Mouse (Mus musculus) adrenal gland, postnatal 10 days (tissue): ENCODE data around the gene Kcnq4. TPM values are rescaled to one million over a fixed set of nuclear protein-coding genes. Genes with fewer than 3 reads are reported as not detected.

ENCODE experiments used
- DNase-seq: peaks from one replicate; pipeline ENCODE4 v3.0.0; 2021; ENCODE audit warnings: mixed read lengths
- long read RNA-seq, 2 experiments: library from polyadenylated mRNA; stranded (forward); transcript quantifications; one replicate each; pipeline ENCODE4 v2.0.0; 2021
- total RNA-seq, 2 experiments: library from RNA; stranded (reverse); gene quantifications; 2 replicates each; pipeline ENCODE4 v1.2.3; 2021

The Kcnq4 gene
- total RNA-seq = 1 to 10 TPM; 4.1 to 7.7 TPM
- long read RNA-seq, experiment 1, partial matches to known transcripts = 0 of 3 reads
- long read RNA-seq, experiment 1, other reads (novel, unspliced or antisense) = 3 of 3 reads
- long read RNA-seq, experiment 2, partial matches to known transcripts = 0 of 4 reads
- long read RNA-seq, experiment 2, other reads (novel, unspliced or antisense) = 3 of 4 reads

DNA sequence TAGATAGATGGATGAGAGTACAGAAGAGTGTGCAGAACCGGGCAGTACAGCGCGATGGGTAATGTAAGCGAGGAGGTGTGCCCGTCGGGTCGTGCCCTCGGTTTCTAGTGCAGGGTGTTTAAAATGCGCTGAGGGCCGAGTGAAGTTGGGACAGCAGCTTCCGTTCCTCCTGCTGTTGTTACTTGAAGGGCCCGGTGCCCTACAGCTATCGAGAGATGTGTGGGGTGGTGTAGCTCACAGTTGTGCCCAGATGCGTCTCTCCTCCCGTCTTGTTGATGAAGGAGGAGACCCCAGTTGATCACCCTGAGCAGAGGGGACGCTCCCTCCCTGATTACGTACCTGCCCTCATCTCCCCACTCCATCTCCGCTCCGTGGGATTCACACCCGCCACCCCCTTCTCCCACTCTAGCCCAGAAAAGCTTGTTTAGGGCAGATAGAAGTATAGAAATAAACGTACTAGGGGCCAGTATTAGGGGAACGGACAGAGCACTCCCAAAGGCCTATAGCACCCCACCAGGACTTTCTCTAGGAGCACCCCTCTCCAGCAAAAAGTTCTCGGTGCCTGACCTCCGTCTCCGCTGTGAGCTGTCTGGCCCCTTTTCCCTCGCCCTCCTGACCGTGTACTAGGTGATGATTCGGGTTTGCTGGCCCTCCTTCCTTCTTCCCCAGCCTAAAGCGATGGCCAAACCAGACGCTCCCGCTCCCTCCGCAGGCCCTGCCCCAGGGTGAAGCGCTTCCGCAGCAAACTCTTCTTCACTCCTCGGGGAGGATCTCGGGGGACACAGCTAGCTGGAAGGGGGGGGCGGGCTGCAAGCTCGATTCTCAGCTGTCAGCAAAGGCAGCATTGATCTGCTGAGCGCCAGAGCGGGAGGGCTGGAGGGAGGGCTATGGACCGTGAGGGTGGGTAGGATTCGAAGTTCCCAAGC, at the start of gene Kcnq4:
Gene Kcnq4, minus strand, starts transcription at position 672 of the 926 bp plus-strand sequence.
- DNase-seq = no peak

- no peak for DNase-seq
Measured at GRCm38 (mm10) chr4:120796687-120797086, 48.3 kb upstream of the Kcnq4 start.

- no peak for DNase-seq
Measured at GRCm38 (mm10) chr4:120795646-120796045, 47.2 kb upstream of the Kcnq4 start.

DNA sequence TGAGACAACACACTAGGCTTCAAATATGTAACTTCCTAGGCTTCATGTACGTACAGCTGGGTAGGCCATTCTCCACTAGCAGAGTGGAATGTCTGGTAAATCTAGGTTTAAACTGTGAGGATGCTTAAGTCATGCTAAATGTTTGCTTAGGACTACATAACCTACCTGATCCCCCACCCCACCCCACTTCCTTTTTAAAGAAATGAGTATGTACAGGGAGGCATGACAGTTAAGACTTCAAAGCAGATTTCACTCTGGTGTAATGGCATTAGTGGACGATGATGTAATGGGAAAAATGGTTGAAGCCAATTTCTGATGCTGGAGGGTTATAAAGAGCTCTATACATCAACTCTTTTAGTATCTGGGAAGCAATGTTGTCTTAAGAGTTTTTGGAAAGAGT, 44.5 kb upstream of the Kcnq4 start:
- DNase-seq = no peak

DNA sequence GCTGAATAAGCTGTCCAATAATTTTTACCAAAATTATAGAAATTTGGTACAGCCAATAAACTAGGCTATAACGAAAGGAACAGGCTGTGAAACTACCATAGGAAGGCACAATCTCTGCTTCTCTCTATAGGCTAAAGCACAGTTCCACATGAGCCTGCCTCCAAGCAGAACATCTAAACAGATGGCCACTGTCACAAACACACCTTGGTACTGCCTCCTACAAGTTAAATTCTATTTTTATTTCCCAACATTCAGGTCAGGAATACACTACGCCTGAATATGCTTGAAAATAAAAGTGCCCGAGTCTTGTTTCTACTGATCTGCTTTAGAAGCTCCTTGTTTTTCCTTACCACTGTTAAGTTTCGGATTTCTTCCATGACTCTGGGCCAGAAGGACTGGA, 41.6 kb upstream of the Kcnq4 start:
- no peak for DNase-seq

DNA sequence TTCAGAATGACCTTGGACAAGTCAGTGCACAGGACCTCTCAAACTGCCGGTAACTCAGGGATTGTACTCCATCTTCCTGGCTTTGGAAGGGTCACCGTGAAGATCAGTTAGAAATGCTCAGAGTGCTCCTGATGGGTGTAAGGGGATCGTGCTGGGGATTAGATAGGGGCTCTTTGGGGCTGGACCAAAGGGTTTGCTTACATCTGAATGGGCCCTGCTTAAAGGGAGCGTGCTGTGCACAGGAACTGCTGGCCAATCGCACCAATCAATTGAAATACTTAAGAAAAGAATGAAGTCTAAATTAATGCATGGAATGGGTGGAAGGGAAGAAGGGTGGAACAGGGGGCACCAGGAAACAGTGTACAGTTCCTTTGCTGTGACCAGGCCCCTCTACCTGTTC, 7.4 kb upstream of the Kcnq4 start:
- DNase-seq = no peak

GRCm38 (mm10) chr4:120755299-120755698, 6.9 kb upstream of the Kcnq4 start:
- DNase-seq = peak; percentile 86

DNA sequence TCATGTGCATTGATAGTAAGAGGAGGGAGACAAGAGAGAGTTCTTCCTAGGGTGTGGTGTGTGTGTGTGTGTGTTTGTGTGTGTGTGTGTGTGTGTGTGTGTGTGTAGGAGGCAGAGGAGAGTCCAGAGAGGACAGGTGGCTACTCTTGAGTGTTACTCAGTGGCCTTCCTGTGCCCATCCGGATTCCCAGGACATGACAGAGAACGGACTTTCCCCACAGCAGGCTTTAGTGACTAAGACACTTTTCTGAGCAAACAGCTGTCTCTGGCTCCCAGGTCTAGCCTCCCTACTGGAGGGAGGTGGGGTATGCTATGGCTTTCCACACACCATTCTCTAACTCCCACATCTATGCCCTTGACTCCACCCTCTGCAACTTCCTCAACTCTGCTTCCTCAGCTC, 1.2 kb upstream of the Kcnq4 start:
- no peak for DNase-seq

DNA sequence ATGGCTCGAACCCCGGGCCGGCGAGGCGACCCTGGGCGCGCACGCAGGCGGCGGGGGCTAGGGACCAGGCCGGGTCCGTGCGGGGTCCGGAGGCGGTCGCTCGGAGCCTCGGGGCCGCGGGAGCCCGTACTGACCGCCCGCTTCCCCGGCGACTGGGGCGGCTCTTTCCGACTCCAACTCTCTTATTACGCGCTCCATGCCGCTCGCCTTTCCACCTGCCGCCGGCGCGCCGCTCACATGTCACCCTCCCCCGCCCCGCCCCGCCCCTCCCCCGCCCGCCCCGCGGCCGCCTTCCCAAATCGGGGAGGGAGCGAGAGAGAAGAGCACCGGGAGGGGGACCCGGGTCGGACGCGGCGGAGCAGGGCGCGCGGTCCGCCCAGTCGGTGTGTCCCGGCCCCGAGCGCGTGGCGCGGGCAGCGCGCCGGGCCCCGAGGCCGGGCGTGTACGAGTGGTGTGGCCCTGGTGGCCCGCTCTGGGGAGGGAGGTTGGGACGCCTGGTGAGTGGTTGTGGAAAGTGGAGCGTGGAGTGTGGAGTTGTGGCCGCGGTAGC, 1.1 kb downstream of the Kcnq4 start:
- DNase-seq = peak; percentile 56

- DNase-seq = peak; percentile 45
Measured at GRCm38 (mm10) chr4:120746552-120747150, 1.8 kb downstream of the Kcnq4 start.

GRCm38 (mm10) chr4:120745731-120746551, 2.5 kb downstream of the Kcnq4 start:
- DNase-seq = no peak

- no peak for DNase-seq
Measured at GRCm38 (mm10) chr4:120743636-120744035, 4.8 kb downstream of the Kcnq4 start.

- peak; percentile 80 for DNase-seq
Measured at GRCm38 (mm10) chr4:120741303-120741702, 7.1 kb downstream of the Kcnq4 start.

GRCm38 (mm10) chr4:120734012-120734622, 14.3 kb downstream of the Kcnq4 start:
- no peak for DNase-seq

GRCm38 (mm10) chr4:120732737-120733136, 15.7 kb downstream of the Kcnq4 start:
- DNase-seq = no peak

DNA sequence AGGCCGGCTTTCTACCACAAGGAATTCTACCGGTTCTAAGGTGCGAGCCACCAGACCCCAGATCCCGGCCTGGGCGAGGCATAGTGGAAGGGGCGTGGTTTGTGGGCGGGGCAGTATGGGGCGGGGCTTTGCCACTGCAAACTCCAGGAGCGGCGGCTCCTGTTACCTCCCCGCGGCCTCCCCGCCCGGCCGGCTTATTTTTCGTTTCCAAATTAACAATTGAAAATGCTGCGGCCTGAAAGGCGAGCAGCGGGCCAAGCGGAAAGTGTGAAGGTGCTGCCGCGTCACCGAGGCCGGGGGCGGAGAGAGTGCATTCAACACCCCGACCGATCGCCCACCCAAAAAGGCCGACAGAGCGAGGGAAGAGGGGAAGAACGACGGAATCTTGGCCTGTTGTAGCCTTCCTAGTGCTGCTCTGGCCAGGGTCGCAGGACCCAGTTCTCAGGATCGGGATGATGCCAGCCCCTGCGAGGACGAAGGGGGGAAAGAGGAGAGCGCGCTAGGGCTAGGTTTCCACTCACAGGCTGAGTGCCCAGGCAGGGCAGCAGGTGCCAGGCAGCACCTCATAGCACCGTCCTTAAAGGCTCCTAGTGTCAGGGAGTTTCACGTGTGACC, 17.3 kb downstream of the Kcnq4 start:
- peak; percentile 87 for DNase-seq

- DNase-seq = no peak
Measured at GRCm38 (mm10) chr4:120730574-120730973, 17.8 kb downstream of the Kcnq4 start.

DNA sequence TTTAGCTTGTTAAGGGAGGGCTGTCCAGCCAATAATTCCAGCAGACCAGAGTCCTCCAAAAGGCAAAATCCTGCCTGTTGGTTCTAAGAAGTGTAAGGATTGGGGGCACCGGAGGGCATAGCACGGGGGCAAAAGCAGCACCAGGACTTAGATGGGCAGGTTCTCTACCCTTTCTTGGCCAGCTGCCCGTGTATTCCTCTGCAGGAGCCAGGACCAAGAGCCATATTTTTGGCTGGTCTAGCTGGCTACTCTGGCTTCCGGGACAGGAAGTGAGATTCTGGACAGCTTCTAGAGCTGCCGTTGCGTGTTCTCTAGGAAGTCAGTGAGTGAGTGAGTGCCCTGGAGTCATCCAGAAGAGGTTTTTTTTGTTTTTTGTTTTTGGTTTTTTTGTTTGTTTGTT, 18.3 kb downstream of the Kcnq4 start:
- peak; percentile 39 for DNase-seq

DNA sequence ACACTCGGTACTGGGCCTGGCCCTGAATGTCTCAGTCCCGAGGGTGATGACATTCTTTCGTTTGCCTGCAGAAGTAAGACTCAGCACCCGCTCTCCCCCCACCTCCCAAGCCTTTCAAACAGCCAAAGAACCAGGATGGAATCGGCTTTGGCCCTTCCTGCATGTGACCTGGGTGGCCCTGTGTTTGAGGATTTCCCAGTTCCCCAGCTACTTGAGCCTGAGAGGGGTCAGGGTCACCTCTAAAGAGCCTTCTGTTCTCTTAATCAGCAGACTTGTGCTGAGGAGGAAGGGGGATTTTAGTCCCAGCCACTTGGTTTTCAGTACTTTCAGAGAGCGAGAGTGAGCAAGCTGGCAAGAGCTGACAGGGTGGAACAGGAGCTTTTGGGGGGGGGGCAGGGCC, 19.0 kb downstream of the Kcnq4 start:
- DNase-seq = no peak

GRCm38 (mm10) chr4:120727842-120728241, 20.6 kb downstream of the Kcnq4 start:
- DNase-seq = no peak

DNA sequence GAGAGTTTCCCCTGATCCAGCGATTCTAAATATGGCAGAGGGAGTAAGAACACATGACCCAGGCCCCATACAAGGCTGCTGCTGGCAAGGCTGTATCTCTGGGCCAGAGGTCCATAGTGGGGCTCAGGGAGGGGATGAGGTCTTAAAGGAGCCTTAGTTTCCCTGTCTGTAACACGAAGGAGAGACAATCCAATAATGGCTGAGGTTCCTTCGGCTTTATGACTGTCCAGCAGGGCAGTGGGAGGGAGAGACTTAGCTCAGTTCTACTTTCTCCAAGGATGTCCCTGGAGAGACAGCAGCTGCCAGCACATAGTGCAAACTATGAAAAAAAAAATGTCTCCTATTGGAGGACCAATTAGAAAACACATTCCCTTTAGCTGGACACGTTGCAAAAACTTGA, 22.2 kb downstream of the Kcnq4 start:
- peak; percentile 36 for DNase-seq
